Mouse (Mus musculus): ENCODE data around the gene Pkd2. TPM values are rescaled to one million over a fixed set of nuclear protein-coding genes. Genes with fewer than 3 reads are reported as not detected.
"Not testable (repeated sequence)": the region's sequence is repeated elsewhere in the genome, so short reads cannot be mapped to it uniquely, and the experiment has no call there.

Pkd2 gene
- polyA plus RNA-seq, 1 experiment: 0.92 TPM

GRCm38 (mm10) chr5:104436406-104437076 lies 22.7 kb upstream of the Pkd2 start:
- no peaks in the 10 kb centered on the region for H3K36me3 ChIP-seq (replicated peaks; ENCODE audit: low read length)
- peaks cover 21% of the 10 kb centered on the region for H3K4me1 ChIP-seq
- H3K27me3 ChIP-seq (replicated peaks): no peaks in the 10 kb centered on the region
- no peak overlapping the region for H3K4me3 ChIP-seq (replicated peaks)
- no peaks in the 10 kb centered on the region for H3K9me3 ChIP-seq
- TF ChIP-seq FLI1 (IDR thresholded peaks at IDR 0.05; ENCODE audit: low read length): no peak
- no peak for TF ChIP-seq GATA1 (IDR thresholded peaks at IDR 0.05; ENCODE audit: borderline replicate concordance, low read length)

GRCm38 (mm10) chr5:104442396-104442795 lies 16.9 kb upstream of the Pkd2 start:
- no peaks in the 10 kb centered on the region for H3K36me3 ChIP-seq (replicated peaks; ENCODE audit: low read length)
- no peaks in the 10 kb centered on the region for H3K9me3 ChIP-seq
- no peak for TF ChIP-seq GATA1 (IDR thresholded peaks at IDR 0.05; ENCODE audit: borderline replicate concordance, low read length)
- TF ChIP-seq FLI1 (IDR thresholded peaks at IDR 0.05; ENCODE audit: low read length): no peak
- no peaks in the 10 kb centered on the region for H3K27me3 ChIP-seq (replicated peaks)
- H3K4me3 ChIP-seq (replicated peaks): no peak overlapping the region
- H3K4me1 ChIP-seq: peaks cover 9% of the 10 kb centered on the region

GRCm38 (mm10) chr5:104442850-104443249 lies 16.4 kb upstream of the Pkd2 start:
- TF ChIP-seq GATA1 (IDR thresholded peaks at IDR 0.05; ENCODE audit: borderline replicate concordance, low read length): no peak
- no peak for TF ChIP-seq FLI1 (IDR thresholded peaks at IDR 0.05; ENCODE audit: low read length)
- no peak overlapping the region for H3K4me3 ChIP-seq (replicated peaks)

GRCm38 (mm10) chr5:104446156-104446555 lies 13.1 kb upstream of the Pkd2 start:
- Histone ChIP-seq H3K36me3 (replicated peaks; ENCODE audit: low read length) (no peaks in the 10 kb centered on the region), H3K4me1 (peaks cover 9% of the 10 kb centered on the region), H3K27me3 (replicated peaks) (peaks cover 9% of the 10 kb centered on the region), H3K4me3 (replicated peaks) (peak overlapping the region; percentile 75), H3K9me3 (no peaks in the 10 kb centered on the region)
- TF ChIP-seq GATA1 (IDR thresholded peaks at IDR 0.05; ENCODE audit: borderline replicate concordance, low read length) (no peak), FLI1 (IDR thresholded peaks at IDR 0.05; ENCODE audit: low read length) (no peak)

More at GRCm38 (mm10) chr5:104442850-104443249, 16.4 kb upstream of the Pkd2 start:
- Histone ChIP-seq H3K9me3 (no peaks in the 10 kb centered on the region), H3K27me3 (replicated peaks) (peaks cover 2% of the 10 kb centered on the region), H3K36me3 (replicated peaks; ENCODE audit: low read length) (no peaks in the 10 kb centered on the region), H3K4me1 (peaks cover 9% of the 10 kb centered on the region)

- Histone ChIP-seq H3K4me1 (peaks cover 12% of the 10 kb centered on the region), H3K27me3 (replicated peaks) (peaks cover 14% of the 10 kb centered on the region)
- not testable (repeated sequence) for H3K4me3 ChIP-seq (replicated peaks); H3K36me3 ChIP-seq (replicated peaks; ENCODE audit: low read length); H3K9me3 ChIP-seq
These were observed 10.9 kb upstream of the Pkd2 start for GRCm38 (mm10) chr5:104448346-104448745.

GRCm38 (mm10) chr5:104449491-104449890 lies 9.8 kb upstream of the Pkd2 start:
- TF ChIP-seq FLI1 (IDR thresholded peaks at IDR 0.05; ENCODE audit: low read length) (no peak), GATA1 (IDR thresholded peaks at IDR 0.05; ENCODE audit: borderline replicate concordance, low read length) (no peak)
- H3K9me3 ChIP-seq: no peaks in the 10 kb centered on the region
- peaks cover 14% of the 10 kb centered on the region for H3K27me3 ChIP-seq (replicated peaks)
- no peaks in the 10 kb centered on the region for H3K36me3 ChIP-seq (replicated peaks; ENCODE audit: low read length)
- peaks cover 12% of the 10 kb centered on the region for H3K4me1 ChIP-seq
- no peak overlapping the region for H3K4me3 ChIP-seq (replicated peaks)

- H3K27me3 ChIP-seq (replicated peaks): peaks cover 16% of the 10 kb centered on the region
- peaks cover 4% of the 10 kb centered on the region; the same call in 1 of the 2 replicates for H3K4me1 ChIP-seq
- peaks cover 5% of the 10 kb centered on the region for H3K9me3 ChIP-seq
- no peak overlapping the region for H3K4me3 ChIP-seq (replicated peaks)
- H3K36me3 ChIP-seq (replicated peaks; ENCODE audit: low read length): no peaks in the 10 kb centered on the region
- TF ChIP-seq GATA1 (IDR thresholded peaks at IDR 0.05; ENCODE audit: borderline replicate concordance, low read length): no peak
- TF ChIP-seq FLI1 (IDR thresholded peaks at IDR 0.05; ENCODE audit: low read length): no peak
These were observed 6.2 kb upstream of the Pkd2 start for GRCm38 (mm10) chr5:104453075-104453474.

GRCm38 (mm10) chr5:104454564-104454963 lies 4.7 kb upstream of the Pkd2 start:
- no peak overlapping the region for H3K4me3 ChIP-seq (replicated peaks)
- TF ChIP-seq FLI1 (IDR thresholded peaks at IDR 0.05; ENCODE audit: low read length) (no peak), GATA1 (IDR thresholded peaks at IDR 0.05; ENCODE audit: borderline replicate concordance, low read length) (no peak)

GRCm38 (mm10) chr5:104459706-104460455 lies 631 bp downstream of the Pkd2 start:
- Histone ChIP-seq H3K9me3 (peaks cover 5% of the 10 kb centered on the region), H3K36me3 (replicated peaks; ENCODE audit: low read length) (peaks cover 20% of the 10 kb centered on the region), H3K27me3 (replicated peaks) (peaks cover 14% of the 10 kb centered on the region), H3K4me3 (replicated peaks) (peak overlapping the region; percentile 99), H3K4me1 (peaks cover 21% of the 10 kb centered on the region)
- no peak for TF ChIP-seq FLI1 (IDR thresholded peaks at IDR 0.05; ENCODE audit: low read length)
- no peak for TF ChIP-seq GATA1 (IDR thresholded peaks at IDR 0.05; ENCODE audit: borderline replicate concordance, low read length)

More at GRCm38 (mm10) chr5:104454564-104454963, 4.7 kb upstream of the Pkd2 start:
- peaks cover 12% of the 10 kb centered on the region for H3K27me3 ChIP-seq (replicated peaks)
- H3K36me3 ChIP-seq (replicated peaks; ENCODE audit: low read length): no peaks in the 10 kb centered on the region
- H3K9me3 ChIP-seq: peaks cover 5% of the 10 kb centered on the region
- peaks cover 11% of the 10 kb centered on the region for H3K4me1 ChIP-seq

DNA sequence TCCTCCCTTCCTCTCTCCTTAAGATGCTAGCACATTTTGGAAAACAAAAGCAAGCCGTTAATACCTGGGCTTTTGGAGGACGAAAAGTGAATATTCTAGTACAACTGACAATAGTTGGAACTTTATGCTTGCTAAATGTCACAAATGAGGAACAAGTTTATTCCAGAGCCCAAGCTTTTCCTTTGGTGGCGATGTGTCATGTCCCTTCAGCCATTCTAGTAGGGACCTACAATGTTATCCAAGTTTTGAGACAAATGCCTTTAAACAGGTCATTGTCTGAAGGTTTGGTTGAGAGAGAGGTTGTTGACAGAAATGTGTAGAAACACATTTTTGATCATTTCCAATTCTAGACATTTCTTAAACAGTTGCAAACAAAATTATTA lies 1.2 kb downstream of the Pkd2 start:
- TF ChIP-seq GATA1 (IDR thresholded peaks at IDR 0.05; ENCODE audit: borderline replicate concordance, low read length): no peak
- no peak for TF ChIP-seq FLI1 (IDR thresholded peaks at IDR 0.05; ENCODE audit: low read length)
- peaks cover 26% of the 10 kb centered on the region for H3K36me3 ChIP-seq (replicated peaks; ENCODE audit: low read length)
- H3K4me3 ChIP-seq (replicated peaks): peak overlapping the region; percentile 99
- peaks cover 21% of the 10 kb centered on the region for H3K4me1 ChIP-seq
- peaks cover 14% of the 10 kb centered on the region for H3K27me3 ChIP-seq (replicated peaks)
- peaks cover 5% of the 10 kb centered on the region for H3K9me3 ChIP-seq

Data from megakaryocyte, embryonic 14.5 days (primary cell).